Mouse (Mus musculus) ES-E14 (cell line): ENCODE measurements at regions not wholly inside any gene's neighbourhood (a gene's known extent, or its start where the extent isn't known, plus 50 kb on each side); places are given as distances from the start of the nearest gene placed in this dataset.

ENCODE experiments used
- CHD2 ChIP-seq: IDR thresholded peaks from 2 replicates; pipeline ENCODE4 v1.6.1; 2014; ENCODE audit warnings: mild to moderate bottlenecking, low read depth, low read length, inconsistent platforms
- HCFC1 ChIP-seq: IDR thresholded peaks from 2 replicates; pipeline ENCODE4 v1.6.1; 2012; ENCODE audit warnings: low read length, inconsistent platforms, borderline replicate concordance; ENCODE audit not compliant: insufficient read depth
- MAFK ChIP-seq: IDR thresholded peaks from 2 replicates; pipeline ENCODE4 v1.6.1; 2014; ENCODE audit warnings: mild to moderate bottlenecking, low read depth, low read length, inconsistent platforms; ENCODE audit not compliant: insufficient read depth
- ZNF384 ChIP-seq: IDR thresholded peaks from 2 replicates; pipeline ENCODE4 v1.6.1; 2012; ENCODE audit warnings: low read depth, low read length, inconsistent platforms

DNA sequence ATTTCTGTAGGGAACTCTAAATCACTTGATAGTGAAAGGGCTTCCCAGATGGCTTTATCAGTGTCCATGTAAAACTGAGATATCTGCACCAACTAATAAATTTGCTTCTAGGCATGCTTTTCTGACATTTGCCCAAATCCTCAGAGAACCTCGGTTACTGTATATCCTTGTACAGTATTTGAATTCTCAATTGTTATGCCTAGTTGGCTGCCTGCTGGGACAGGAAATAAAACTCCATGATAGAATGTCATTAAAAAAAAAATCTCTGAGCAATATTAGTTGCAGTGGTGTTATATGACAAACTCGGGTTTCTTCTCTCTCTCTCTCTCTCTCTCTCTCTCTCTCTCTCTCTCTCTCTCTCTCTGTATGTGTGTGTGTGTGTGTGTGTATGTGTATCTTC lies 162.2 kb upstream of the Kiz start:
- TF ChIP-seq MAFK = no peak
- TF ChIP-seq HCFC1 = no peak
- no peak for TF ChIP-seq ZNF384
- TF ChIP-seq CHD2 = no peak
